ENCODE assay signal across 27 mouse cellular contexts in the genomic region with DNA sequence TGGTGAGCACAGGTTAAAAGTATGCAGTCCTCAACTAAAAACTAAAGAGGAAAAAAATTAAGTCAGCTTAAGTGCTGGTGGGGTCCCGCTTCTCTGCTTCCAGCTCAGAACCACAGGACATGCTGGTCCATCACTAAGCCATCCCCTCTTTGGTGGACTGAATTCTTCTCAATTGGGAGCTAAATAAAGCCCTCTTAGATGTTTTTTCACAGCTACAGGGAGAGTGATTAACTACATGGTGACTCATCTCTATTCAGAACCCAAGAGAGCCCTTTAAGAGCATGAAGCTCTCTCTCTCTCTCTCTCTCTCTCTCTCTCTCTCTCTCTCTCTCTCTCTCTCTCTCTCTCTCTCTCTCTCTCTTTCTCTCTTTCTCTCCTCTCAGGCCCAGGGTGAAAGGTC. TPM values are rescaled to one million over a fixed set of nuclear protein-coding genes. Genes with fewer than 3 reads are reported as not detected.
DNase-seq lines count a peak whose midpoint lies in the region; ATAC-seq and TF ChIP-seq lines count a peak whose summit lies in the region.
"Had no signal": no experiment of that assay in that cellular context is flagged by ENCODE, and none has a peak within 500 bp of the region (broad histone marks: within the 10 kb centered on the region; RNA-seq: fewer than 3 reads in every experiment).

No protein-coding gene starts in this region.

- peak; percentile 87 for ATAC-seq in frontal cortex, adult (ENCODE audit: low TSS enrichment)
- ATAC-seq in Patski: peak; percentile 80
- ATAC-seq: forebrain, embryonic 14.5 days; forebrain, embryonic 16.5 days had no signal

- no peak for DNase-seq in frontal cortex, postnatal 10 days (ENCODE audit: low spot score in 2 of 2)
- DNase-seq in 416B (ENCODE audit: low read depth) (peak; percentile 20), Patski (ENCODE audit: low read depth, low spot score) (no peak)
- DNase-seq in embryo, embryonic 11 days: no peak
- DNase-seq in layer of hippocampus, postnatal 14 days (ENCODE audit: low spot score in 2 of 2): no peak
- no peak for DNase-seq in lung, postnatal 14 days
- DNase-seq: adrenal gland, adult 8-10 months; cerebellum, adult 11 months; cerebellum, adult 18-20 months; cerebellum, adult 8-10 months; cerebellum, adult 9-11 months; cerebellum, postnatal 14 days; cerebellum, postnatal 36 days had no signal

- CTCF ChIA-PET in Patski (lab: Charles Lee): interaction anchor here (0.7 to 2.9 kb wide), 8 partner anchors 9 to 324 kb away, joined by 3 to 11 read pairs (median 4); a partner anchor contains a TSS

- H3K27me3 ChIP-seq in Patski: no peaks in the 10 kb centered on the region
- H3K27me3 ChIP-seq: embryonic facial prominence, embryonic 13.5 days; embryonic facial prominence, embryonic 15.5 days; forebrain, embryonic 12.5 days had no signal

- POLR2A ChIA-PET in Patski (lab: Charles Lee): no interaction called here

- no peak for TF ChIP-seq CTCF in Patski (IDR thresholded peaks at IDR 0.05)

- in situ Hi-C loops in Patski (cut with MboI; ENCODE audit: low pct_unique_long_range_greater_than_20kb): no loop called here

RNA-seq across cellular contexts. Expression of a gene that starts 20.5 kb away (rescaled TPM):
- 10.2 TPM for polyA plus RNA-seq in Patski (2021)
- total RNA-seq in layer of hippocampus, postnatal 14 days (2021): 10 to 100 TPM; 14.3 to 14.7 TPM

RNA-seq across cellular contexts. Expression of a gene that starts 50.8 kb away (rescaled TPM):
- polyA plus RNA-seq in Patski (2021): not detected
- total RNA-seq in layer of hippocampus, postnatal 14 days (2021): 1 to 10 TPM; 1.9 to 2.0 TPM
- total RNA-seq: adrenal gland, adult 18-20 months; adrenal gland, adult 8-10 months; adrenal gland, postnatal 14 days; adrenal gland, postnatal 36 days; ES-E14; MEL had no signal
- polyA plus RNA-seq: C2C12; embryonic facial prominence, embryonic 11.5 days; erythroblast, embryonic 14.5 days had no signal
